Mouse (Mus musculus): Measurements from ENCODE around the gene Hs3st3a1. TPM values are rescaled to one million over a fixed set of nuclear protein-coding genes. Genes with fewer than 3 reads are reported as not detected.
A peak's percentile ranks its signal among the peaks of the same experiment; 100 is the strongest.

Gene Hs3st3a1
- polyA plus RNA-seq, 1 experiment from 2014 or later, result 0.14 TPM

DNA sequence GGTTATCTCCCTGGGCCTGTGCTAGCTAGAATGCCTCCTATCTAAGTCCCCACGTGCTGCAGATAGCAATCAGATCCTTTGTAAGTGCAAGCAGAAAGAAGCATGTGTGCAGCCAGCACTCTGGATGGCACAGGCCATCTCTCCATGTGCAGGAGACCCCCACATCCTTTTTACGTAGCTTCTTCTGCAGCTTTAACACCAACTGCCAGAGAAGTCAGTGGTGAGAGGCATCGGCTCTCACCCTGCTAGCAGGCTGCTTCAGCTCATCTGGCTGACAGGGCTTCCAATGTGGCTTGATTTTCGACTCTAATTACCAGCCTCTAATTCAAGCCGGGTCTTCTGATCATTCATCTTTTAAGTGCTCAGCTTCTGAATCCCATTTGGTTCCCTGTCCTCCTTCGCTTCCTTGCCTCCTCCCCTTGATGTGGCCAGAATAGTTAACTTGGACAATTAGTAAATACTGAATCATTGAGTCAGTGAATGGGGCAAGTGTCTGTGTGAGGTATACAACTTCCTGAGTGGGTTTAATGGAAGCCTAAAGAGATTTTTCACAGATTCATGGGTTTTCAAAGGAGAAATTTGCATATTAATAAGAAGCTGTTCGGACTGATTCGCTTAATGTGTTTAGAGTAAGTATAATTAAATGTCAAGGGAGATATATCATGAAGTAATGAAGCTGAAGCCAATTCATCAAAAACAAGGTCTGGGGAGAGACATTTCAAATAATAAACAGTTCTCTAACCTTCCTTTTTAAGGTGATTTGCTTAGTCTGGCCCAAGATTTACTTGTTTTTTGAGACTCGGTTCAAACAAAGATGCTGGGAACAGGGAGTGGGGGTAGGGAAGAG is 54.7 kb downstream of the Hs3st3a1 start:
- no peak overlapping the region for H3K27ac ChIP-seq (replicated peaks)
- H3K4me2 ChIP-seq, result no peak overlapping the region
- no peak overlapping the region for H3K9ac ChIP-seq
- no peak for ATAC-seq (ENCODE audit: insufficient read depth)
- no peaks in the 10 kb centered on the region for H3K9me3 ChIP-seq (replicated peaks)
- H3K4me3 ChIP-seq (replicated peaks), result no peak overlapping the region
- no peaks in the 10 kb centered on the region for H3K36me3 ChIP-seq (replicated peaks)
- WGBS (ENCODE audit: insufficient replicate concordance), result 41% methylated on average over 9 of the region's 9 CpGs
- no peaks in the 10 kb centered on the region for H3K27me3 ChIP-seq
- no peaks in the 10 kb centered on the region for H3K4me1 ChIP-seq (replicated peaks)

DNA sequence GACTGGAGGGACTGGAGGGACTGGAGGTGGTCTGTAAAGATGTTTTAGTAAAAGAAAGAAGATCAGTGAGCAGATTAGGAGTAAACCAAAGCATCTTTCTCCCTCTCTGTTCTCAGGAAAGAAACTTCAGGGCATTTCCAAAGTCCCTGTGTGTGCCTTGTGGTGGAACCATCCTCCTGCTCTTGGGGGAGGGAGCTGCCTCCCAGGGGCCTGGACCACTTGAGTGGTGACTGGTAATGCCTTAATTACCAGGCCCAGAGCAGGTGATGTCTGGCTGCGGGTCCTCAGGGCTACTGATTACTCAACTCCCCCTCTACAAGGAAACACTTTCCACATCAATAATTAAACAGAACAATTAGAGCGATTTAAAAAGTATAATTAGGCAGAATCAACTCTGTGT is 59.3 kb downstream of the Hs3st3a1 start:
- H3K4me3 ChIP-seq (replicated peaks), result no peak overlapping the region
- no peak for ATAC-seq (ENCODE audit: insufficient read depth)
- no peaks in the 10 kb centered on the region for H3K36me3 ChIP-seq (replicated peaks)
- 42% methylated on average over 2 of the region's 2 CpGs for WGBS (ENCODE audit: insufficient replicate concordance)
- no peaks in the 10 kb centered on the region for H3K27me3 ChIP-seq
- no peaks in the 10 kb centered on the region for H3K9me3 ChIP-seq (replicated peaks)
- H3K4me1 ChIP-seq (replicated peaks), result no peaks in the 10 kb centered on the region
- no peak overlapping the region for H3K9ac ChIP-seq
- H3K4me2 ChIP-seq, result no peak overlapping the region
- no peak overlapping the region for H3K27ac ChIP-seq (replicated peaks)

DNA sequence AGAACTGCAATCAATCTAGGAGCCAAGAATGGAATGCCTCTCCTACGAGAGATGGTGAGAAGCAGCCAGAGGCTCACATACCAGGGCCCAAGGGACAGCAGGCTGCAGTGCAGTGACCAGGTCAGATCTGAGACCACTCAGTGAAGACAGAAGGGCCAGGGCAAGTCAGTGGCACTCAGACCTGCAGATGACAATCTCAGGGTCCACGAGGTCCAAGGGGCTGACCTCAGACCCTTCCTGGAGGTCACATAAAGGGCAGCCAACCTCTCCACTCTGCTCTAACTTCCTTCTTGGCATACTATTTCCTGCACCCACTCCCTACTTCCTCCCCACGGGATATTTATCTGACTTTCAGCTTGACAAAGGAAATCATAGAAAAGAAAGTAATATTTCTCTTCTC is 60.8 kb downstream of the Hs3st3a1 start:
- H3K36me3 ChIP-seq (replicated peaks), result no peaks in the 10 kb centered on the region
- WGBS (ENCODE audit: insufficient replicate concordance), result 17% methylated on average over 3 of the region's 3 CpGs
- H3K4me3 ChIP-seq (replicated peaks), result no peak overlapping the region
- H3K4me1 ChIP-seq (replicated peaks), result no peaks in the 10 kb centered on the region
- H3K9me3 ChIP-seq (replicated peaks), result no peaks in the 10 kb centered on the region
- H3K27me3 ChIP-seq, result no peaks in the 10 kb centered on the region
- H3K4me2 ChIP-seq, result no peak overlapping the region
- H3K27ac ChIP-seq (replicated peaks), result no peak overlapping the region
- no peak for ATAC-seq (ENCODE audit: insufficient read depth)
- no peak overlapping the region for H3K9ac ChIP-seq

DNA sequence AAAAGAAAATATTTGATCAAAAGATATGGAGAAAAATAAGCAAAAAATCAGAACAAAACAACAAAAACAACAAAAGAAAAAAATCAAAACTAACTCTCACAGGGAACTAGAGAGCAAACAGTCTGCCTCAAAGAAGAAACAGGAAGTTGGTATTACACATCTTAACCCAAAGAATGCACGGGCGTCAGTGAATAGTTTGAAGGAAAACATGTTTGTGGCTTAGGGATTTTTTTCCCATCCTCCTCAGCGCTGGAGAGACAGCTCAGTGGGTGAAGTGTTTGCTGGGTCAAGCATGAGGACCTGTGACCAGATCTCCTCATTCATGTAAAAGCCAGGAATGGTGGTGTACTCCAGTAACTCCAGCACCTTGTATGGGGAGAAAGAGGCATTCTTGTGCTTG is 61.5 kb downstream of the Hs3st3a1 start:
- Histone ChIP-seq H3K4me3 (replicated peaks) (no peak overlapping the region), H3K27ac (replicated peaks) (no peak overlapping the region), H3K4me1 (replicated peaks) (no peaks in the 10 kb centered on the region), H3K36me3 (replicated peaks) (no peaks in the 10 kb centered on the region), H3K9me3 (replicated peaks) (no peaks in the 10 kb centered on the region), H3K9ac (no peak overlapping the region), H3K27me3 (no peaks in the 10 kb centered on the region), H3K4me2 (no peak overlapping the region)
- WGBS (ENCODE audit: insufficient replicate concordance), result 8% methylated on average over 3 of the region's 3 CpGs
- no peak for ATAC-seq (ENCODE audit: insufficient read depth)

DNA sequence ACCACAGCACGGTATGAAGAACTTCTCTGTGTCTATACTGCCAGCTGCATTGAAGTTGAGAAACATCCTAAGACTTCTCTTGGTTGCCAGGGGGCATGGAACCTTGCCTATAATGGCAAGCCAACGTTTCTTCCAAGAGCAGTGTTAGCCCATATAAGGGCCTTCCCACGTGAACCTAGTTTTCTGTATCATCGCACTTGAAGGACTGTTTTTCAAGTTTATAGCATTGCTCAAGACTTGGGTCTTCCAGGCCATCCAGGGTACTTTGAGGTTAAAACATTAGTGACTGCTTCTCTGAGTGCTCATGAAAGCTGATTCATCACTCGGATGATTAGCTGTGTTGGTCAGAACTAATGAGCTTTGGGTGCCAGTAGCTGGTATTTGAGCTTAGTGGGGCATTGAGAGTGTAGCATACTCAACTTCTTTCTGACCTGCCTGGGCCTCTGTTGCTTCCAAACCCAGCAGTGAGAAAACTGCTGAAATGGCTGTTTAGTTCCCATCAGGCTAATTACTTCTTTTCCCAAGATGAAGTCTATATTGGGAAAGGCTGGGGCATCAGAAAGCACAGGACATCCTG is 65.5 kb downstream of the Hs3st3a1 start:
- ATAC-seq (ENCODE audit: insufficient read depth), result no peak
- no peak overlapping the region for H3K27ac ChIP-seq (replicated peaks)
- no peaks in the 10 kb centered on the region for H3K9me3 ChIP-seq (replicated peaks)
- H3K4me1 ChIP-seq (replicated peaks), result no peaks in the 10 kb centered on the region
- no peaks in the 10 kb centered on the region for H3K27me3 ChIP-seq
- no peak overlapping the region for H3K4me3 ChIP-seq (replicated peaks)
- H3K36me3 ChIP-seq (replicated peaks), result no peaks in the 10 kb centered on the region
- no peak overlapping the region for H3K9ac ChIP-seq
- no peak overlapping the region for H3K4me2 ChIP-seq
- WGBS (ENCODE audit: insufficient replicate concordance), result 69% methylated on average over 5 of the region's 5 CpGs

DNA sequence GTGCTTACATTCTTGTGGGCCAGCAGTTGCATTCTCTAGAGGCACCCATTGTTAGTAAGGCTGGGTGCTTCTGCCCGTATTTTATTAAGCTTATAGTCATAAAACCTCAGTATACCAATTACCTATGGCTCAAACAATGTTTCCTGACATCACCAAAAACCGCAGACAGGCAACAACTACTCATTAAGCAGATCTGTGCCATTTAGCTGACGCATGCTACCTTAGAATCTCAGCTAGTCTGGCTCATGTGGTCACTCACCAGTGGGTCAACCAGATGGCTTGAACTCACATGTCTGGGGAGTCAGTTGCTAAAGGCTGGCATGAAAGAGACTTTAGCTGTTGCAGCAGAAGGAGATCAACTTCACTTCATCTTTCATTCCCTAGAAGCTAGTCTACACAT is 67.9 kb downstream of the Hs3st3a1 start:
- no peaks in the 10 kb centered on the region for H3K4me1 ChIP-seq (replicated peaks)
- H3K4me2 ChIP-seq, result no peak overlapping the region
- no peaks in the 10 kb centered on the region for H3K9me3 ChIP-seq (replicated peaks)
- H3K4me3 ChIP-seq (replicated peaks), result no peak overlapping the region
- no peaks in the 10 kb centered on the region for H3K27me3 ChIP-seq
- no peaks in the 10 kb centered on the region for H3K36me3 ChIP-seq (replicated peaks)
- WGBS (ENCODE audit: insufficient replicate concordance), result 57% methylated on average over 3 of the region's 3 CpGs
- H3K9ac ChIP-seq, result no peak overlapping the region
- H3K27ac ChIP-seq (replicated peaks), result no peak overlapping the region
- ATAC-seq (ENCODE audit: insufficient read depth), result no peak

DNA sequence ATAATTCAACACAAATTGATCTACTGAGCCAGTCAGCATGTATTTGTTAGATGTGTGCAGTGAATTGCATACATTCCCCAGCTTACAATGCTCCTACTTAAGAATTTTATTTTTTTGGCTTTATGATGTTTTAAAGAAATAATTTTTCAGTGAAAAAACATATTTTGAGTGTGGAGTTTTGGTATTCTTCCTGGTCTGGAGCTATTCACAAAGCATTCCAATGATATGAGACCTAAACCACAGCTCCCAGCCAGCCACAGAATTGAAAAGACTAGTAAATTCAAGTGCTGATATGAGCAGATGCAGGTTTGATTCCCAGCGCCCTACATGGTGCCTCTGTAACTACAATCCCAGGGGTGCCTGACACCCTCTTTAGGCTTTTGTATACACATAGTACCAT is 70.8 kb downstream of the Hs3st3a1 start:
- H3K4me2 ChIP-seq, result no peak overlapping the region
- H3K36me3 ChIP-seq (replicated peaks), result no peaks in the 10 kb centered on the region
- ATAC-seq (ENCODE audit: insufficient read depth), result no peak
- H3K27me3 ChIP-seq, result no peaks in the 10 kb centered on the region
- H3K4me1 ChIP-seq (replicated peaks), result peaks cover 22% of the 10 kb centered on the region
- H3K9me3 ChIP-seq (replicated peaks), result no peaks in the 10 kb centered on the region
- WGBS (ENCODE audit: insufficient replicate concordance), result 74% methylated on average over 1 of the region's 1 CpGs
- H3K27ac ChIP-seq (replicated peaks), result no peak overlapping the region
- no peak overlapping the region for H3K9ac ChIP-seq
- H3K4me3 ChIP-seq (replicated peaks), result no peak overlapping the region

DNA sequence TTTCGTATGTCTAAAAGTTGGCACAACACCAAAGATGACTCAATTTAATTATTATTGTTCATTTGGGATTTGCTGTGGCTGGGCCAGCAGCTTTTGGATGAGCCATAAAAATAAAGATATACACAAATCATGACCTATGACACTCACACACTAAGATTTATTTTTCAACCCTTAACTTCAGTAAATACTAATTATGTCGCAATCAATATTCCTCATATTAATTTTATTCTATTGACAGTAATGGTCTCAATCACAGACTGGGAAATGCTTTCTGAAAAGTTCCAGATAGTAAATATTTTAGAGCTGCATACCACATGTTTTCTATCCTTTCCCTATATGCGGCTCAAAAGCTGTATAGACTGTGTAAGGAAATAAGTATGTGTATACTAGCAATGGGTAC is 71.9 kb downstream of the Hs3st3a1 start:
- 79% methylated on average over 3 of the region's 3 CpGs for WGBS (ENCODE audit: insufficient replicate concordance)
- Histone ChIP-seq H3K4me3 (replicated peaks) (no peak overlapping the region), H3K9me3 (replicated peaks) (no peaks in the 10 kb centered on the region), H3K9ac (no peak overlapping the region), H3K4me2 (no peak overlapping the region), H3K36me3 (replicated peaks) (no peaks in the 10 kb centered on the region), H3K27ac (replicated peaks) (no peak overlapping the region), H3K4me1 (replicated peaks) (peaks cover 23% of the 10 kb centered on the region), H3K27me3 (no peaks in the 10 kb centered on the region; the same call in 1 of the 2 replicates)
- no peak for ATAC-seq (ENCODE audit: insufficient read depth)

DNA sequence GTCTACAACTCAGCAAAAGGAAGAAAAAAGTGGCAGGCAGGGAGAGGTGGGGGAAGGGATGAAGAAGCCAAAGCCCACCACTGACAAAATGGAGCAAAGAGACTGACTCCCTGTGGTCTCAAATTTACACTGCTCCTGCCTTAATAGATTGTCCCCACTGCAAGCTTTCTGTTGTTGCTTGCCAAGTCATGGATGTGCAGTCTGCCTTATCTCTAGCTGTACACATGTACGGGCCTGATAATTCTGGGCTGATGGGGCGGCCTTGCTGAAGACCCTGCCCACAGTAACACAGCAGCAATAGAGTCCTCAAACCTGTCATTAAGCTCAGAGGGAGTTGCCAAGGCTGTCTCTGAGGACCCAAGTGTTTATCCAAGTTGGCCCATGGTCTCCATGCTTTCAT is 74.0 kb downstream of the Hs3st3a1 start:
- no peak overlapping the region for H3K4me3 ChIP-seq (replicated peaks)
- H3K27ac ChIP-seq (replicated peaks), result peak overlapping the region; percentile 67
- H3K4me1 ChIP-seq (replicated peaks), result peaks cover 28% of the 10 kb centered on the region
- WGBS (ENCODE audit: insufficient replicate concordance), result 21% methylated on average over 2 of the region's 2 CpGs
- peak overlapping the region; percentile 44 for H3K4me2 ChIP-seq
- H3K9ac ChIP-seq, result 0 out of 2 replicates have a peak overlapping the region, but pooled peaks have one; percentile 8
- no peaks in the 10 kb centered on the region for H3K36me3 ChIP-seq (replicated peaks)
- no peaks in the 10 kb centered on the region; the same call in 1 of the 2 replicates for H3K27me3 ChIP-seq
- no peaks in the 10 kb centered on the region for H3K9me3 ChIP-seq (replicated peaks)
- ATAC-seq (ENCODE audit: insufficient read depth), result peak; percentile 97

DNA sequence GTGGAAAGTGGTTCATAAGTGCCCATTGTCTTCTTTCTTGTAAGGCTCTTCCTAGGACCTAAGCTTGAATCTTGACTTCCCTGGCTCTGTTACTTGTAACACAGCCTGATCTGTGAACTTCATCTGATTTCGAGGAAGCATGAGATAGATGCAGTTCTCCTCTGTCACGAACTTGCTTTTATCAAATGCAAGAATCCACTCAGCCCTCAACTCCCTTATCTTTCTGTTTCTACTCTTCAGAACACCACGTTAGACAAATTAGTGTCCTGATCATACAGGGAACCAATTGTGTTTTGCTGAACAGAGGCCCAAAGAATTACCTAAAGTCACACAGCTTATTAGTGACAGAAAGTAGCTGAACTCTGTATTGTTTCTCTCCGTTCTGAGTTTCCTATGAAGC is 77.2 kb downstream of the Hs3st3a1 start:
- 38% methylated on average over 4 of the region's 4 CpGs for WGBS (ENCODE audit: insufficient replicate concordance)
- Histone ChIP-seq H3K9me3 (replicated peaks) (no peaks in the 10 kb centered on the region), H3K4me1 (replicated peaks) (peaks cover 33% of the 10 kb centered on the region), H3K4me2 (no peak overlapping the region), H3K27ac (replicated peaks) (no peak overlapping the region), H3K27me3 (no peaks in the 10 kb centered on the region; the same call in 1 of the 2 replicates), H3K4me3 (replicated peaks) (no peak overlapping the region), H3K9ac (no peak overlapping the region), H3K36me3 (replicated peaks) (no peaks in the 10 kb centered on the region)
- ATAC-seq (ENCODE audit: insufficient read depth), result no peak

DNA sequence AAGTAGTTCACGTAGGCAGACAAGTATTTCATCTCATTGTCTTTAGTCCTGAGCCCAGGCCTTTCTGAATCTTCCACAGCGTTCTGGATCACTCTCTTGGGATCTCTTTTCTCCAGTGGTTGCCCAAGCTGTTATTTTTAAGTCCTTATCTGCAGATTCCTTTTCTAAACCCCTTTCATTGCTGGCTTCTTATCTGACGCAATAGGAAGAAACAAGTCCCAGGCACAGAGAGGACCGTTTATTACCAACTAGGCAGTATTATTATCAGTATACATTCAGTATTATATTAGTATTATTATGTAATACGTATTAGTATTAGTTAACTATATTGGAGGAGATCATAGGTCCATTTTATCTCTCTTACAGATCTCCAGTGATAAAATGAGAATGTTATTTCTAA is 78.3 kb downstream of the Hs3st3a1 start:
- Histone ChIP-seq H3K9ac (no peak overlapping the region), H3K36me3 (replicated peaks) (no peaks in the 10 kb centered on the region), H3K4me2 (no peak overlapping the region), H3K4me3 (replicated peaks) (no peak overlapping the region), H3K9me3 (replicated peaks) (no peaks in the 10 kb centered on the region), H3K4me1 (replicated peaks) (peaks cover 31% of the 10 kb centered on the region), H3K27ac (replicated peaks) (no peak overlapping the region), H3K27me3 (peaks cover 9% of the 10 kb centered on the region)
- no peak for ATAC-seq (ENCODE audit: insufficient read depth)
- 40% methylated on average over 5 of the region's 5 CpGs for WGBS (ENCODE audit: insufficient replicate concordance)
